Mouse (Mus musculus) liver, postnatal 0 days (tissue): ENCODE data around the gene Maip1.

Source experiments
- CTCF ChIP-seq: sonication (generic); IDR thresholded peaks from 2 replicates; pipeline ENCODE4 v1.5.1; 2016; ENCODE audit warnings: antibody characterized with exemption, low read depth
- EP300 ChIP-seq: IDR thresholded peaks from 2 replicates; pipeline ENCODE4 v1.6.1; 2016; ENCODE audit warnings: antibody characterized with exemption, low read depth, mild to moderate bottlenecking

DNA sequence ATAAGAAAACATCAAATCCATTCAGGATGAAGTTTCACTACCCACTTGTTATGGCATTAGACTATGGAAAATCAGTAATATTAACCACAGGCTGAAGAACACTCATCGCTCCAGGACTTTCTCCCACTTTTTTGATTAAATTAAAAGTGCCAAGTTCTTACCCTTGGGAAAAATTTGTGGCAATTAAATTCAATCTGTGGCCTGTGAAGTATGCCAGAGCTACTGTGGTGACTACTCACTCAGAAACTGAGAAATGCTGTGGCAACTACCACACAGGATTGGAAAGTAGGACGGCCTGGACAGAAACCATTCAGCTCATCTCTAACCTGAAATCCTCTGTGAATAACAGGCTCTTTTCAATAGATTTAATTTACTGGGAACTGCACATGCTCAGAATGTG lies 5.8 kb upstream of the Maip1 start:
- no peak for TF ChIP-seq EP300
- no peak for TF ChIP-seq CTCF
